Mouse (Mus musculus) limb, embryonic 12.5 days (tissue): ENCODE data around the gene Esam. TPM values are rescaled to one million over a fixed set of nuclear protein-coding genes. Genes with fewer than 3 reads are reported as not detected.

Experiments used
- ATAC-seq: fragments of 200-750 bp; cut with Nextera tagmentation; 2 replicates; pipeline ENCODE4 v1.8.0; 2017; ENCODE audit warnings: low read depth, moderate TSS enrichment; ENCODE audit not compliant: insufficient number of reproducible peaks, insufficient read depth, low FRiP score, low TSS enrichment
- H3K27ac ChIP-seq: fragments of 300-500 bp; sonication (generic); 2 replicates; pipeline ENCODE4 v1.5.1; 2016; ENCODE audit warnings: mild to moderate bottlenecking, moderate library complexity
- H3K27me3 ChIP-seq: fragments of 300-500 bp; sonication (generic); 2 replicates; pipeline ENCODE4 v1.6.1; 2016; ENCODE audit warnings: mild to moderate bottlenecking, moderate library complexity
- H3K36me3 ChIP-seq: fragments of 300-500 bp; sonication (generic); 2 replicates; pipeline ENCODE4 v1.6.1; 2016; ENCODE audit warnings: mild to moderate bottlenecking, moderate library complexity
- H3K4me1 ChIP-seq: fragments of 300-500 bp; sonication (generic); replicated peaks from 2 replicates; pipeline ENCODE4 v1.6.1; 2016
- H3K4me2 ChIP-seq: fragments of 300-500 bp; sonication (generic); 2 replicates; pipeline ENCODE4 v1.6.1; 2016; ENCODE audit warnings: mild to moderate bottlenecking, moderate library complexity
- H3K4me3 ChIP-seq: fragments of 300-500 bp; sonication (generic); replicated peaks from 2 replicates; pipeline ENCODE4 v1.5.1; 2016; ENCODE audit warnings: mild to moderate bottlenecking
- H3K9ac ChIP-seq: fragments of 300-500 bp; sonication (generic); replicated peaks from 2 replicates; pipeline ENCODE4 v1.6.1; 2016; ENCODE audit warnings: mild to moderate bottlenecking, moderate library complexity
- H3K9me3 ChIP-seq: fragments of 300-500 bp; sonication (generic); 2 replicates; pipeline ENCODE4 v1.6.1; 2016; ENCODE audit warnings: mild to moderate bottlenecking, moderate library complexity
- WGBS: fragments of 180-500 bp; shearing (Covaris S2); methylation state at CpG from one replicate; pipeline ENCODE4 v1.1.7; 2016; 5-methylcytosine and 5-hydroxymethylcytosine counted together
- polyA plus RNA-seq: library from polyadenylated mRNA; unstranded; fragments of >200 nt; fragmentation: Nextera tagmentation; extraction: Ambion mirVana; gene quantifications from 2 replicates; pipeline ENCODE4 v1.2.1, GENCODE M21; 2016

The Esam gene
- polyA plus RNA-seq, 1 experiment from 2014 or later: 26.8 TPM

DNA sequence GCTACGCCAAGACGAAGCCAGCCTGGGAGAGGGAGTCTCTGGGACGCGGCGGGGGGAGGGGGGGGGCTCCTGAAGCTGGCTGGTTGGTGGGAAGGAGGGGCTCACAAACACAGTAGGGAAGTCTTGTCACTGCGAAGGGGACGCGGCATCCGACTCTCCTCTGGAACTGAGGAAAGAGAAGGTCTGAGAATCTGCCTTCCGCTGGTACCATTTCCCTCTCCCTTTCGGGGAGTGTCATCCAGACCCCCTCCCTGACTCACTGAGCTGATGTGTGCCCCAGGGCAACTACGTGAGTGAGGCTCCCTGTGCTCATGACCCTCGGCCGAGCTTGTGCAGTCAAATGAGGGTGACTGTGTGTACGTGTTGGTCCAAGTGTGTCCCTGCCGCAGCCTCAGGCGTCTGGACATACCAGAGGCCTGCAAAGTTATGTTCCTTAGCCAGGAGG, 17.3 kb downstream of the Esam start:
- ATAC-seq: 0 out of 2 replicates have a peak, but pooled peaks have one; percentile 40

DNA sequence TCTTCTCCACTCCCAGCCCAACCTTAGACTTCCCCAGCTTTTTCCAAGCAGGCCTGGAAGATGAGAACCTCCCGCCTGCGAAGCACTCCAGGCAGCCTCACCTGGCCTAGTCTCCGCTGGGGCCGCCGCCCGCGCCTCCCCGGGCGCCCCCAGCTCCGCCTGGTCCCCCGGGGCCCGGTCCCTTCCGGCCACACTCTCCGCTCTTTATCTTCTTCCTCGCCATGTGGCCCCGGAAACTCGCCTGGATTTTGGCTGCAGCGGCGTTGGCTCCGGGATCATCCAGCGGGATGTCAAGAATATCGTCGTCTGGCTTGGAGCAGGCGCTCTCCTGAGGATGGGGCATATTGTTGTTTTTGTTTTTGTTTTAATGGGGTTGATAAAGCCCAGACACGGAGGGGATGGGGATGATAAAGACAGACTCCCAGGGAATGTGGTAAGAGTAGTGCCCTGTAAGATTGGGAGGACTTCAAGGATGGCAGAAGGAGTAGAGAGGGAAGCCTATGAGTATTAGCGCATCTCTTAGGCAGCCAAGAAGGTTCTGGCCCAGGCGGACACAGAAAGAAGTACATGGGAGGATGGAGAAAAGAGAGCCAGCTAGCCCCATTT, 18.1 kb downstream of the Esam start:
- 0 out of 2 replicates have a peak overlapping the region, but pooled peaks have one; percentile 32 for H3K4me2 ChIP-seq
- no peaks in the 10 kb centered on the region for H3K9me3 ChIP-seq
- no peaks in the 10 kb centered on the region for H3K36me3 ChIP-seq
- H3K9ac ChIP-seq: 0 out of 2 replicates have a peak overlapping the region, but pooled peaks have one; percentile 1
- WGBS: 8% methylated on average over 26 of the region's 27 CpGs
- peaks cover 22% of the 10 kb centered on the region for H3K4me1 ChIP-seq
- H3K4me3 ChIP-seq: 0 out of 2 replicates have a peak overlapping the region, but pooled peaks have one; percentile 15
- no peak for ATAC-seq
- no peak overlapping the region for H3K27ac ChIP-seq
- peaks cover 81% of the 10 kb centered on the region for H3K27me3 ChIP-seq

More for the DNA sequence above, 17.3 kb downstream of the Esam start:
- 11% methylated on average over 15 of the region's 17 CpGs for WGBS
- H3K4me3 ChIP-seq: peak overlapping the region; percentile 24
- no peaks in the 10 kb centered on the region for H3K36me3 ChIP-seq
- no peaks in the 10 kb centered on the region for H3K9me3 ChIP-seq
- H3K27ac ChIP-seq: no peak overlapping the region
- peaks cover 78% of the 10 kb centered on the region for H3K27me3 ChIP-seq
- H3K4me2 ChIP-seq: peak overlapping the region; percentile 52
- H3K4me1 ChIP-seq: peaks cover 22% of the 10 kb centered on the region
- H3K9ac ChIP-seq: 0 out of 2 replicates have a peak overlapping the region, but pooled peaks have one; percentile 12

DNA sequence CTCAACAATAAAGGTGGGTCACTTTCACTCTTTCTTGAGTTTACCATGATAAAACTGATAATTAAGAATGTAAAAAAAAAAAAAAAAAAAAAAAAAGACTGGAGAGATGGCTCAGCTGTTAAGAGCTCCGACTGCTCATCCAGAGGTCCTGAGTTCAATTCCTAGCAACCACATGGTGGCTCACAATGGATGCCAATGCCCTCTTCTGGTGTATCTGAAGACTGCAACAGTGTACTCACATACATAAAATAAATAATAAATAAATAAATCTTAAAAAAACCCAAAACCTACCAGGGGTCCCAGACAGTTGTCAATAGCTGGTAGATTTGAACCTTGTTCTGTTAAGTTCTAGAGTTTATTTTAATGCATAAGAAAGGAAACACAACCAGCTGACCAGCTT, 19.0 kb downstream of the Esam start:
- no peak overlapping the region for H3K4me2 ChIP-seq
- no peak overlapping the region for H3K4me3 ChIP-seq
- no peak overlapping the region for H3K9ac ChIP-seq
- H3K27me3 ChIP-seq: peaks cover 91% of the 10 kb centered on the region
- H3K36me3 ChIP-seq: no peaks in the 10 kb centered on the region
- H3K4me1 ChIP-seq: peaks cover 19% of the 10 kb centered on the region
- ATAC-seq: no peak
- no peak overlapping the region for H3K27ac ChIP-seq
- H3K9me3 ChIP-seq: no peaks in the 10 kb centered on the region
- WGBS: 89% methylated on average over 1 of the region's 1 CpGs

- peaks cover 26% of the 10 kb centered on the region for H3K4me1 ChIP-seq
- peaks cover 95% of the 10 kb centered on the region for H3K27me3 ChIP-seq
- H3K9me3 ChIP-seq: no peaks in the 10 kb centered on the region
- 63% methylated on average over 1 of the region's 1 CpGs for WGBS
- no peak overlapping the region for H3K27ac ChIP-seq
- no peak for ATAC-seq
- H3K4me2 ChIP-seq: no peak overlapping the region
- no peak overlapping the region for H3K9ac ChIP-seq
- no peaks in the 10 kb centered on the region for H3K36me3 ChIP-seq
- H3K4me3 ChIP-seq: no peak overlapping the region
Measured at GRCm38 (mm10) chr9:37550435-37550834, 22.6 kb downstream of the Esam start.

DNA sequence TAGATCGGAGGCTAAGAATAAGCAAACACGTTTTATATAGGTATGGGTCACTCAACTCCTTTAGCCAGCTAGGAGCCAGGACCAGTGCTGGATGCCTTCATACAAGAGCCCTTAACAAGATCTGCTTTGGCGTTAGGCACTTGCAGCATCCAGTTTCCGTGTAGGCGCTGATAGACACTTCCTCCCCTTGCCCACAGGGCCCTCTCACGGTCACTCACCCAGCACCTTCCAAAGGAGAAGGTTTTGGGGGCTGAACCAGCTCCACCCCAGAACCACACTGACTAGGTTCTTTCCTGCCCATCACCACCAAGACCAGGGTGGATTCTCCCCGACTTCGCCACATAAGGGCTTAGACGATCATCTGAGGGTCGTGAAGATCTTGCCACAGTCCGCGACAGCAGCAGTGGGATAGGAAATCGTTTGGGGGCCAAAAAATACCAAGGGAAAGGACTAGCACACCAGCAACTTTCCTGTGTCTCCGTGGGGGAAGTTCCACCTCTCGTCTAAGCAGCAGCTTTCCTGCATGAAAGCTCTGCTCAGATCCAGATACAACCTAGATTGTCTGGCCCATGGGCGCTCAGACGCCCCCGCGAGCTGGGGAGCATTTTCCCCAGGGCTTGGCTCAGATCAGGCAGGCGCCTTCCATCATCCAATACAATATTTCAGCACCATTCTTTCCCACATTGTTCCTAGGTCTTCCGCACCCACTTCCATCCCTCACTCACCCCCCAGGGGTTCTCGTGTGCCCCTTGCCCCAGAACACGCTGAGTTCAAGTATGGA, 24.1 kb downstream of the Esam start:
- peaks cover 24% of the 10 kb centered on the region for H3K4me1 ChIP-seq
- H3K9me3 ChIP-seq: no peaks in the 10 kb centered on the region
- H3K9ac ChIP-seq: peak overlapping the region; percentile 37; the same call in 1 of the 2 replicates
- H3K4me2 ChIP-seq: peak overlapping the region; percentile 87
- no peaks in the 10 kb centered on the region for H3K36me3 ChIP-seq
- peak overlapping the region; percentile 44 for H3K4me3 ChIP-seq
- H3K27me3 ChIP-seq: peaks cover 89% of the 10 kb centered on the region
- H3K27ac ChIP-seq: no peak overlapping the region
- 2% methylated on average over 23 of the region's 23 CpGs for WGBS
- ATAC-seq: no peak

GRCm38 (mm10) chr9:37552536-37553293, 24.8 kb downstream of the Esam start, which contains the start of gene Nrgn:
Gene Nrgn (minus strand): TSS chr9:37552904.
- WGBS: 5% methylated on average over 31 of the region's 31 CpGs
- ATAC-seq: peak; percentile 88
- Histone ChIP-seq H3K4me1 (peaks cover 30% of the 10 kb centered on the region), H3K27me3 (peaks cover 81% of the 10 kb centered on the region), H3K9me3 (no peaks in the 10 kb centered on the region), H3K4me2 (peak within 1 kb of the TSS; percentile 87), H3K27ac (no peak within 1 kb of the TSS), H3K36me3 (no peaks in the 10 kb centered on the region), H3K4me3 (peak within 1 kb of the TSS; percentile 44), H3K9ac (peak within 1 kb of the TSS; percentile 37; the same call in 1 of the 2 replicates)

DNA sequence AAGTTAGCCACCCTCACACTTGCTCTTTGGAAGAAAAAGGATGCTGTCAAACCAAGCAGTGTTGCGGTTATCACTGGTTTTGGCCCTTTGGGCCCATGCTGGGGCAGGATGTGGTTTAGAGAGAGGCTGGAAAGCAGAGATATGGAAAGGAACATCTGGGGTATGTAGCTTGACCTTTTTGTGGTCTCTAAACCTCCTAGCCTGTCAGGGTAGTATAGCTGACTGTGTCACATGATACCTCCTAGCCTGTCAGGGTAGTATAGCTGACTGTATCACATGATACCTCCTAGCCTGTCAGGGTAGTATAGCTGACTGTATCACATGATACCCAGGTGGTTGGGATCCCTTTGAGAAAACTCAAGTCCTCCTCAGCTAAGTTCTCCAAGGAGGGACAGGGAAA, 26.4 kb downstream of the Esam start:
- no peaks in the 10 kb centered on the region for H3K9me3 ChIP-seq
- H3K4me2 ChIP-seq: no peak overlapping the region
- no peak overlapping the region for H3K27ac ChIP-seq
- no peaks in the 10 kb centered on the region for H3K36me3 ChIP-seq
- no peak overlapping the region for H3K9ac ChIP-seq
- H3K27me3 ChIP-seq: peaks cover 69% of the 10 kb centered on the region
- H3K4me3 ChIP-seq: no peak overlapping the region
- ATAC-seq: no peak
- peaks cover 30% of the 10 kb centered on the region for H3K4me1 ChIP-seq
- 84% methylated on average over 1 of the region's 1 CpGs for WGBS

- H3K4me1 ChIP-seq: peaks cover 30% of the 10 kb centered on the region
- H3K9me3 ChIP-seq: no peaks in the 10 kb centered on the region
- 30% methylated on average over 7 of the region's 7 CpGs for WGBS
- H3K4me3 ChIP-seq: no peak within 1 kb of the TSS
- H3K9ac ChIP-seq: no peak within 1 kb of the TSS
- no peaks in the 10 kb centered on the region for H3K36me3 ChIP-seq
- H3K4me2 ChIP-seq: no peak within 1 kb of the TSS
- peaks cover 61% of the 10 kb centered on the region for H3K27me3 ChIP-seq
- no peak within 1 kb of the TSS for H3K27ac ChIP-seq
- ATAC-seq: no peak
Measured at GRCm38 (mm10) chr9:37554838-37555748, 27.2 kb downstream of the Esam start, which contains the start of gene Siae. Gene Siae (plus strand): TSS chr9:37555698.

GRCm38 (mm10) chr9:37556366-37556765, 28.5 kb downstream of the Esam start:
- WGBS: 80% methylated on average over 3 of the region's 3 CpGs
- H3K9ac ChIP-seq: no peak overlapping the region
- H3K36me3 ChIP-seq: no peaks in the 10 kb centered on the region
- no peak overlapping the region for H3K4me2 ChIP-seq
- no peak overlapping the region for H3K4me3 ChIP-seq
- peaks cover 30% of the 10 kb centered on the region for H3K4me1 ChIP-seq
- H3K27me3 ChIP-seq: peaks cover 48% of the 10 kb centered on the region
- ATAC-seq: no peak
- H3K27ac ChIP-seq: no peak overlapping the region
- no peaks in the 10 kb centered on the region for H3K9me3 ChIP-seq

- H3K27me3 ChIP-seq: peaks cover 11% of the 10 kb centered on the region; the same call in 1 of the 2 replicates
- H3K36me3 ChIP-seq: no peaks in the 10 kb centered on the region
- ATAC-seq: no peak
- no peak overlapping the region for H3K4me2 ChIP-seq
- H3K4me3 ChIP-seq: no peak overlapping the region
- no peak overlapping the region for H3K27ac ChIP-seq
- peaks cover 7% of the 10 kb centered on the region for H3K4me1 ChIP-seq
- 91% methylated on average over 2 of the region's 2 CpGs for WGBS
- no peak overlapping the region for H3K9ac ChIP-seq
- no peaks in the 10 kb centered on the region for H3K9me3 ChIP-seq
Measured at GRCm38 (mm10) chr9:37560617-37561016, 32.7 kb downstream of the Esam start.
